Mouse (Mus musculus) left cerebral cortex, postnatal 10 days (tissue): ENCODE measurements around the gene Extl2. TPM values are rescaled to one million over a fixed set of nuclear protein-coding genes. Genes with fewer than 3 reads are reported as not detected.

ENCODE experiments used
- DNase-seq, 2 experiments: peaks; one replicate each; pipeline ENCODE4 v3.0.0; 2021 to 2022; ENCODE audit warnings: low spot score in 2 of 2, mixed read lengths in 1 of 2; ENCODE audit errors: extremely low spot score in 1 of 2
- intact Hi-C: fragments of 180-260 bp; cut with DNase I; formaldehyde crosslinking; loops from one replicate; pipeline ENCODE4 v1.15.1; 2025
- microRNA-seq: library from miRNA; unstranded; fragments of <30 nt; microRNA quantifications from one replicate; pipeline ENCODE4 v1.2.0, GENCODE M21; 2022
- total RNA-seq, 2 experiments: library from RNA; stranded (reverse); gene quantifications; 2 replicates each; pipeline ENCODE4 v1.2.3; 2021

Gene Extl2
- total RNA-seq, 2 experiments from 2014 or later: 62.4 to 67.1 TPM

DNA sequence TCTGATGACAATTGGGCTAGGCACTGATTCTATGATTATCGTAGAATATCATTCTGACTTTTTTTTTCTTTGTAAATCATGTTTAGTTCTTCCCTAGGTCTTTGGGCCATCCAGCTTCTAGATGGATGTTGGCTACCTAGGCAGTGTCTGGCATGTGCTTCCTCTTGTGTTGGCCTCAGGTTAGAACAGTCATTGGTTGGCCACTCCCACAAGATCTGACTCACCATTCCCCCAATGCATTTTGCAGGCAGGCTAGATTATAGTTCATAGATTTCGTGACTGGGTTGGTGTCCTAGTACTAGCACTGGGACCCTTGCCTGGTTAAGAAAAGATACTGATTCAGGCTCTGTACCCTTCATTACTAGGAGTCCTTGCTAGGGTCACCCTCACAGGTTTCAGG, 54.9 kb downstream of the Extl2 start:
- intact Hi-C loops: no loop called here
- DNase-seq: no peak

DNA sequence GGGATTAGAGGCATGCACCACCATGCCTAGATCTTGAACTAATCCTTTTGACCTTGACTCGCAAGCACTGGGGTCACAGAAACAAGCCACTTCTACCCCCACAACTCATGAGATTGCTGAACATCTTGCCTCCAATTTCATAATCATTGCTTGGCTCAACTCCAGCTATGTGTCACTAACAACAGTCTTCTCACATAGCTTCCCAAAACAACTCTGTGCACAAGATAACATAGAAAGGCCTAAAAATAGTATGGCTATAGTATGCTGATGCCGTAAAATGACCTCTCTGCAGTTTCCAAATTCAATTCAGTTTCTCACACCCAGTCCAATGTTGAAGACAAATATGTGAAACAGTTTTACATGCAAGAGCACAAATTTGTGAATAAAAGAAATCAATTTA, 65.3 kb downstream of the Extl2 start:
- intact Hi-C loops: no loop called here
- DNase-seq: no peak

DNA sequence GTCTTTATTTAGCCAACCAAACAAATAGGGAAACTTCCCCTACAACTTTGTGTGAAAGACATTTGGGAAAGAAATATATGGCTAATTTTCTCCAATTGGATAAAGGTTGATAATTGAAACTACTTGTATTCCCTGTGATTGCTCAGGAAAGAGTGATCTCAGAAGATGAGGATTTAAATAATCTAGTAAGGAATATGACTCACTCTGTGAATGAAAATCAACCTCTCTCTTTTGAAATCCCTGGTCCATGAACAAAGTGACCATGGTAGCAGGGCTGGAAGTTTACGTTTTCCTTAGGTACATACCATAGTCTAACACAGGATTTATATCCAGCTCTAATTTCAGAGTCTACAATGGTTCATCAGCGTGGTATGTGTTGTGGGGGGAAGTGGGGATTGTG, 69.5 kb downstream of the Extl2 start:
- intact Hi-C loops: no loop called here
- no peak for DNase-seq

DNA sequence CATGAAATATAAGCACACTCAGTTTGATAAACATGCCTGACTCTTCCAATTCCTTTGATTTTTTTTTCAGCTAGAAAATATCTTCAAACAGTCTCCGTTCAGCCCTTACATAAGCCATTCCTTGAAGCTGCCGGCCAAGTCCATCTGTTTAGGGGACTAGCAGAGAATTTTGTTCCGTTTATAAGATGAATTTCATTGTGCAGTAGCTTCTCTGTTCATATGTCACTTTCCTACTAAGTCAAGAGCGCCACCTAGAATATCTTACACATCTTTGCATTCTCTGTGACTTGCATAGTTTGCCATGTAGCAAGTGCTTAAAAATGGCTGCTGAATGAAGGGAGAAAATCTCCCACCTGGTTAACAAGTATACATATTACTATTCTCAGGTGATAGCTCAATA, 71.2 kb downstream of the Extl2 start:
- peak in 1 of 2 experiments; percentile 16 for DNase-seq
- intact Hi-C loops: no loop called here

Small RNA genes lying within 50 kb of the gene (microRNA-seq; reads per million reads assigned to microRNA genes)
- gene Mir669n: not detected

Other genes with a start within 250 kb of the Extl2 start
- 10 to 100 TPM; 12.9 to 13.6 TPM for gene Dph5, start 119.6 kb upstream of the Extl2 start, total RNA-seq
- gene Slc30a7, start 56 bp upstream of the Extl2 start, total RNA-seq: 10 to 100 TPM; 24.8 to 31.7 TPM
- 10 to 100 TPM; 37.6 to 39.3 TPM for gene Vcam1, start 122.2 kb downstream of the Extl2 start, total RNA-seq
- gene Gpr88, start 246.0 kb downstream of the Extl2 start, total RNA-seq: 10 to 100 TPM; 58.0 to 83.2 TPM